Mouse (Mus musculus): ENCODE measurements around the gene Armt1.

GRCm38 (mm10) chr10:4469406-4469805 is 37.1 kb downstream of the Armt1 start:
- TF ChIP-seq POLR2A (IDR thresholded peaks at IDR 0.05; ENCODE audit: low read depth, low read length), result no peak
- TF ChIP-seq CTCF (IDR thresholded peaks at IDR 0.05; ENCODE audit: extremely low read depth, insufficient read length, insufficient replicate concordance, low read depth, low read length), result no peak

All from small intestine, adult 2 months (tissue).